Mouse (Mus musculus) lung, embryonic 16.5 days (tissue): ENCODE results near the gene Spop. TPM values are rescaled to one million over a fixed set of nuclear protein-coding genes. Genes with fewer than 3 reads are reported as not detected.

Experiments
- ATAC-seq: fragments of 200-750 bp; cut with Nextera tagmentation; 2 replicates; pipeline ENCODE4 v1.8.0; 2017; ENCODE audit warnings: low read depth, mild to moderate bottlenecking, moderate library complexity
- H3K27ac ChIP-seq: fragments of 300-500 bp; sonication (generic); 2 replicates; pipeline ENCODE4 v1.5.1; 2014; ENCODE audit warnings: mild to moderate bottlenecking, control low read depth, low read length
- H3K27me3 ChIP-seq: fragments of 300-500 bp; sonication (generic); 2 replicates; pipeline ENCODE4 v1.6.1; 2014; ENCODE audit warnings: low read depth, low read length, mixed read lengths; ENCODE audit not compliant: control insufficient read depth, insufficient read depth
- H3K36me3 ChIP-seq: fragments of 300-500 bp; sonication (generic); 2 replicates; pipeline ENCODE4 v1.6.1; 2014; ENCODE audit warnings: low read length; ENCODE audit not compliant: control insufficient read depth, insufficient read depth
- H3K4me1 ChIP-seq: fragments of 300-500 bp; sonication (generic); replicated peaks from 2 replicates; pipeline ENCODE4 v1.6.1; 2014; ENCODE audit warnings: low read length, mixed read lengths; ENCODE audit not compliant: control insufficient read depth, insufficient read depth
- H3K4me2 ChIP-seq: fragments of 300-500 bp; sonication (generic); 2 replicates; pipeline ENCODE4 v1.6.1; 2014; ENCODE audit warnings: low read depth, low read length, control low read depth
- H3K4me3 ChIP-seq: fragments of 300-500 bp; sonication (generic); 2 replicates; pipeline ENCODE4 v1.5.1; 2014; ENCODE audit warnings: mild to moderate bottlenecking, low read length, control low read depth
- H3K9ac ChIP-seq: fragments of 300-500 bp; sonication (generic); 2 replicates; pipeline ENCODE4 v1.6.1; 2014; ENCODE audit warnings: low read length, control low read depth
- H3K9me3 ChIP-seq: fragments of 300-500 bp; sonication (generic); 2 replicates; pipeline ENCODE4 v1.6.1; 2016; ENCODE audit warnings: low read length; ENCODE audit not compliant: control insufficient read depth
- WGBS: fragments of 180-500 bp; shearing (Covaris S2); extraction: QIAGEN DNeasy Blood & Tissue Kit; methylation state at CpG from one replicate; pipeline ENCODE4 v1.1.7; 2014; 5-methylcytosine and 5-hydroxymethylcytosine counted together
- polyA plus RNA-seq: library from polyadenylated mRNA; unstranded; fragments of >200 nt; fragmentation: Nextera tagmentation; extraction: Ambion mirVana; gene quantifications from 2 replicates; pipeline ENCODE4 v1.2.1, GENCODE M21; 2015

Gene Spop
- polyA plus RNA-seq, 1 experiment from 2014 or later, result 150 TPM

DNA sequence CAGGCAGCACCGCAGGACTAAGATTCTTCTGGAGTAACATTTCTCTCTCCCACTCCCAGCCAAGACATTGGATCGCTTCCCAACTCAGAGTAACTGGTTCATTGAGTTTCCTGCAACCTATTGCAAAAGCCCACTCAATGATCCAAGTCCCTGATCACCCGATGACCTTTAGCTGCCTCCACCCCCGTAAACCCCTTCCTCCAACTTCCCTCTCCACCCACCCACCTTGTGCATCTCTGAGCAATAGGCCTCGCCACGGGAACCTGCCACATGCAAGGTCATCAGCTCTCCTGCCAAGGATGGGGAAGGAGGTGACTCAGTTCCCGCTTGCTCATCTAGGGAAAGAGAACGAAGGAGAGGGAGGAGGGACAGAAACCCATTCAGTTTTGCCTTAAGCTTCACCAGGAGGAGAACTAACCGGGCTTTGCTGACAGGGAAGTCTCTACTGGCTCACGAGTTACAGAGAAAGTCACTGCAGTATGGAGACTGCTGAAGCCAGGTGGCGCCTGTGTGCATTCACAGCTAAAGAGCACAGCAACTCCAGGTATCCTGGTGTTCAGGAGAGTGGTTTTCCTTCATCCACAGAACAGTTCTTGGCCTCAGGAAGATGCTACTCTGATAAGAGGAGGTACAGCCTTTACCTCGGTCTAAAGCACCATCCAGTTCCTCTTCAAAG lies 93.3 kb downstream of the Spop start:
- no peaks in the 10 kb centered on the region for H3K36me3 ChIP-seq
- no peak overlapping the region for H3K27ac ChIP-seq
- H3K4me3 ChIP-seq, result no peak overlapping the region
- peaks cover 8% of the 10 kb centered on the region for H3K4me1 ChIP-seq
- no peak overlapping the region for H3K9ac ChIP-seq
- H3K27me3 ChIP-seq, result peaks cover 10% of the 10 kb centered on the region
- ATAC-seq, result no peak
- WGBS, result 45% methylated on average over 12 of the region's 12 CpGs
- no peaks in the 10 kb centered on the region for H3K9me3 ChIP-seq
- H3K4me2 ChIP-seq, result no peak overlapping the region

DNA sequence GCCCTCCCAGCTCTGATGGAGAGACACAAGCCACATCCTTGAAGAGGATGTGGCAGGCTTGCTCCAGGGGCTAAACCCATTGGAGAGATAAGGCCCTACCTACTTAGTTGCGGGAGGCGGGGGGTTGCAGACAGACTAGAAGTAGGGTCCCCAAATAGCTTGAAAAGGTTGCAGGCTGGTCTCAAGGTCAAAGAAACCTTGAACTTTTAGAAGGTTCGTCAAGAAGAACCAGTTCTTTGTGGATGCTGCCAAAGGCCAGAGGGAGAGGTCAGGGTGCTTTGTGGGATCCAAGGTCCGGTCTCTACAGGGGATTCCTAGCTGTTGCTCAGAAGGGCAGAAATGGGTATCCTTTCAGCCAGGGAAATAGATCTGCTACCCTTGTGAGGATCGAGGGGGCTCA lies 93.9 kb downstream of the Spop start:
- Histone ChIP-seq H3K9me3 (no peaks in the 10 kb centered on the region), H3K4me3 (no peak overlapping the region), H3K4me2 (peak overlapping the region; percentile 49; the same call in 1 of the 2 replicates), H3K4me1 (peaks cover 8% of the 10 kb centered on the region), H3K27ac (no peak overlapping the region), H3K9ac (no peak overlapping the region; the same call in 1 of the 2 replicates), H3K36me3 (no peaks in the 10 kb centered on the region), H3K27me3 (peaks cover 16% of the 10 kb centered on the region)
- no peak for ATAC-seq
- WGBS, result 70% methylated on average over 5 of the region's 5 CpGs

- peak overlapping the region; percentile 49 for H3K4me2 ChIP-seq
- H3K9me3 ChIP-seq, result no peaks in the 10 kb centered on the region
- peaks cover 10% of the 10 kb centered on the region for H3K4me1 ChIP-seq
- ATAC-seq, result peak; percentile 65
- peaks cover 21% of the 10 kb centered on the region for H3K27me3 ChIP-seq
- WGBS, result 29% methylated on average over 13 of the region's 13 CpGs
- peak overlapping the region; percentile 34 for H3K4me3 ChIP-seq
- H3K36me3 ChIP-seq, result no peaks in the 10 kb centered on the region
- H3K9ac ChIP-seq, result peak overlapping the region; percentile 9; the same call in 1 of the 2 replicates
- no peak overlapping the region for H3K27ac ChIP-seq
Observed at GRCm38 (mm10) chr11:95508211-95508926, 94.5 kb downstream of the Spop start.

GRCm38 (mm10) chr11:95509126-95509717 lies 95.3 kb downstream of the Spop start:
- ATAC-seq, result no peak
- Histone ChIP-seq H3K9me3 (no peaks in the 10 kb centered on the region), H3K27me3 (peaks cover 30% of the 10 kb centered on the region), H3K4me3 (no peak overlapping the region), H3K4me2 (no peak overlapping the region), H3K36me3 (no peaks in the 10 kb centered on the region), H3K27ac (no peak overlapping the region), H3K9ac (no peak overlapping the region), H3K4me1 (peaks cover 15% of the 10 kb centered on the region)
- WGBS, result 70% methylated on average over 6 of the region's 6 CpGs

GRCm38 (mm10) chr11:95510631-95511030 lies 96.8 kb downstream of the Spop start:
- Histone ChIP-seq H3K4me3 (no peak overlapping the region), H3K4me1 (peaks cover 15% of the 10 kb centered on the region), H3K27me3 (peaks cover 43% of the 10 kb centered on the region), H3K36me3 (no peaks in the 10 kb centered on the region), H3K9me3 (no peaks in the 10 kb centered on the region), H3K4me2 (no peak overlapping the region), H3K9ac (no peak overlapping the region), H3K27ac (no peak overlapping the region)
- ATAC-seq, result no peak
- 82% methylated on average over 12 of the region's 12 CpGs for WGBS

- Histone ChIP-seq H3K4me3 (no peak overlapping the region), H3K9ac (no peak overlapping the region), H3K9me3 (no peaks in the 10 kb centered on the region), H3K27me3 (peaks cover 49% of the 10 kb centered on the region), H3K4me1 (peaks cover 19% of the 10 kb centered on the region), H3K36me3 (no peaks in the 10 kb centered on the region), H3K4me2 (no peak overlapping the region), H3K27ac (no peak overlapping the region)
- ATAC-seq, result no peak
- WGBS, result 65% methylated on average over 1 of the region's 1 CpGs
Observed at GRCm38 (mm10) chr11:95511919-95512318, 98.0 kb downstream of the Spop start.

DNA sequence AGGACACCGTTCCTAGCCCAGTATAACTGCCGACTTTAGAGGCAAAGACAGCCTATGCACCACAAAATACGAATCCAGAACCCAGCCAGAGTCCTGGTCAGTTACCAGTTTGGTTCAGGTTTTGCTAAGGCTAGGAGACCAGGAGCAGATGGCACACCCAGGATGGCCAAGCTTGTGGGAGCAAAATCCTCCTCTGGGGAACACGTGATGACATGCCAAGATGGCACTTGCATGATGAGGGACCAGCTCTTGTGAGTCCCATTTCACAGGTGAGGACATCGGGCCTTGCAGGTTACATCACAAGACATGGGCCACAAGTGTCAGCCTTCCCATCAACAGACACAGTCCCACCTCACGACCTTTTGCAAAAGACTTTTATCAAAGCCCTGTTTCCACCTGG lies 98.5 kb downstream of the Spop start:
- Histone ChIP-seq H3K27ac (no peak overlapping the region), H3K36me3 (no peaks in the 10 kb centered on the region), H3K9me3 (no peaks in the 10 kb centered on the region), H3K4me2 (no peak overlapping the region), H3K9ac (no peak overlapping the region), H3K4me1 (peaks cover 19% of the 10 kb centered on the region), H3K27me3 (peaks cover 49% of the 10 kb centered on the region), H3K4me3 (no peak overlapping the region)
- 67% methylated on average over 6 of the region's 6 CpGs for WGBS
- no peak for ATAC-seq

DNA sequence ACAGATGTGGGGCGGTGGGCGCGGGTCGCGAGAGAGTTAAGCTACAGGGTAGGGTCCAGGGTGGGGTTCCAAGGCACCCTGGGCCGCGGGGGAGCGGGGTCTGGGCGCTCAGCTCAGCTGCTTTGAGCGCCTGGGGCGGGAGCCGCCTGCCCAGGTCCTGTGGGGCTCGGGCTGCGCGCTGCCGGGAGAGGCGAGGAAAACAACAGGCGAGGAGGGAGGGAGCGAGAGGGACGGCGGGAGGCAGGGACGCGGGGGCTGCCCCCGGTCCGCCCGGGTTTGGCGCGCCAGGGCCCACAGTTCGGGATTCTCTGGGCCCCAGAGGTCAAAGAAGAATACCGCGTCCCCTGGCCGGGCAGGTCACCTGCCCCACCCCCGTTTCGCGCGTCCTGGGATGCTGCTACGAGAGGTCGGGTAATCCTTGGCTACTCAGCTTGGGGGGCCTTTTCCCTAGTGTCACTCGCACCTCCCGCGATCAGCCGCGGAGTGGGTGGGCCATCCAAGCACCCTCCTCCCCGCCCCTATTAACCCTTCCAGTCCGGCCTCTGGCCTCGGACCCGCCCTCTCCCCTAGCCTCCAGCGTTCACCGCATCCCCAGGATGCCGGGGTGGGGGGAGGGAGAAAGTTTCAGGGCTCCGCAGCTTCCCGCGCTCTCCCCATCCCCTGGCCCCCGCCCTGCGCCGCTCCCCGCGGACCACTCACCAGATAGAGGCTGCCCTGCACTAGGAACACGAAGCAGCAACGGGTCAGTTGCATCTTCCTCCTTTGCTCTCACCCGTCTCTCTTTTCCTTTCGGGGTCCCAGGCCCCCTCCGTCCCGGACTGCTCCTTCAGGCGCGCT lies 99.8 kb downstream of the Spop start:
- H3K4me2 ChIP-seq, result peak overlapping the region; percentile 96
- no peaks in the 10 kb centered on the region for H3K9me3 ChIP-seq
- peak; percentile 18 for ATAC-seq
- H3K4me3 ChIP-seq, result peak overlapping the region; percentile 58
- peak overlapping the region; percentile 60 for H3K9ac ChIP-seq
- peaks cover 15% of the 10 kb centered on the region for H3K4me1 ChIP-seq
- H3K36me3 ChIP-seq, result no peaks in the 10 kb centered on the region
- H3K27ac ChIP-seq, result no peak overlapping the region
- WGBS, result 2% methylated on average over 55 of the region's 66 CpGs
- H3K27me3 ChIP-seq, result peaks cover 49% of the 10 kb centered on the region
